Mouse (Mus musculus) heart, adult 11 months (tissue): Measurements from ENCODE around the gene Fosl2.
A peak's percentile ranks its signal among the peaks of the same experiment; 100 is the strongest.

Experiments used
- DNase-seq: peaks from one replicate; pipeline ENCODE4 v3.0.0; 2022

The Fosl2 gene

GRCm38 (mm10) chr5:32135336-32136206 lies at the start of gene Fosl2:
TSS of gene Fosl2 (plus strand) at chr5:32135801.
- peak; percentile 100 for DNase-seq

GRCm38 (mm10) chr5:32085971-32086370 lies 49.6 kb upstream of the Fosl2 start:
- peak; percentile 91 for DNase-seq

GRCm38 (mm10) chr5:32086526-32087090 lies 49.0 kb upstream of the Fosl2 start:
- DNase-seq = peak; percentile 90

GRCm38 (mm10) chr5:32089481-32089880 lies 46.1 kb upstream of the Fosl2 start:
- peak; percentile 90 for DNase-seq

GRCm38 (mm10) chr5:32092281-32092680 lies 43.3 kb upstream of the Fosl2 start:
- no peak for DNase-seq

DNA sequence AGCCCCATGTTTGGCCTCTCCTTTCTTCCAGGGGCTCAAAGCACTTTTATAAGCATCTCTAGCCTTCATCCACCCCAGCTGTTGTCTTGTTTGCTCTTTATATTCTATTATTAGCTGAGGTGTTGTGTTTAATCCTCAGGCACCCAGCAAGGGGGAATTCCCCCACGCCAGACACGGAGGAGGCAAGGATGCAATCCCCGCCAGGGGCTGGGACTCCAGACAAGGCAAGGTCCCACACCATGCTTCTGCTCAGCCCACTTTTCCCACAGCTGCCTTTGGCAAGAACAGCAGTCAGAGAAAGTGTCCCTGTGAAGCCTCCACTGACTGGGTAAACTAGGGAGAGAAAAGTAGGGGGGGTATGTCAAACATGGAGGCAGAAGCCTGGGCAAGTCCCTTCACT lies 36.9 kb upstream of the Fosl2 start:
- peak; percentile 86 for DNase-seq

- peak; percentile 98 for DNase-seq
These were observed 33.1 kb upstream of the Fosl2 start for GRCm38 (mm10) chr5:32102484-32102883.

GRCm38 (mm10) chr5:32102971-32103431 lies 32.6 kb upstream of the Fosl2 start:
- peak; percentile 98 for DNase-seq

DNA sequence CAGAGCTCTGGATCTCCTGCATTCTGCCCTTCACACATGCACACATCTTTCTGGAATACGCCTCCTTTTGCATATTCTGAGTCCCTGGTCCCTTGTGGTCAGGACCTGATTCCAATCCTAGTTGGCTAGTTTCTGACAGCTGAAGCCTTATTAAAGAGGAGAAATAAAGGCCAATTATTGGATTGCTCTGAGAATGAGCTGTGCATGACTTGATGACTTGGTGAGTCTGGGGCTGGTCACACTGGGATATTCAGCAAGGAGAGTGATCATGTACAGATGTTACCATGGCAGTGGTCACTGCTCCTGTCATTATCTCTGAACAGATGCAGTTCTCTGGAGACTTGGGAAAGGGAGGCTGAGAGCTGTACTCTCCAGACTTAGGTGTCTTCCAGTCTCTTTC lies 32.1 kb upstream of the Fosl2 start:
- DNase-seq = peak; percentile 91

DNA sequence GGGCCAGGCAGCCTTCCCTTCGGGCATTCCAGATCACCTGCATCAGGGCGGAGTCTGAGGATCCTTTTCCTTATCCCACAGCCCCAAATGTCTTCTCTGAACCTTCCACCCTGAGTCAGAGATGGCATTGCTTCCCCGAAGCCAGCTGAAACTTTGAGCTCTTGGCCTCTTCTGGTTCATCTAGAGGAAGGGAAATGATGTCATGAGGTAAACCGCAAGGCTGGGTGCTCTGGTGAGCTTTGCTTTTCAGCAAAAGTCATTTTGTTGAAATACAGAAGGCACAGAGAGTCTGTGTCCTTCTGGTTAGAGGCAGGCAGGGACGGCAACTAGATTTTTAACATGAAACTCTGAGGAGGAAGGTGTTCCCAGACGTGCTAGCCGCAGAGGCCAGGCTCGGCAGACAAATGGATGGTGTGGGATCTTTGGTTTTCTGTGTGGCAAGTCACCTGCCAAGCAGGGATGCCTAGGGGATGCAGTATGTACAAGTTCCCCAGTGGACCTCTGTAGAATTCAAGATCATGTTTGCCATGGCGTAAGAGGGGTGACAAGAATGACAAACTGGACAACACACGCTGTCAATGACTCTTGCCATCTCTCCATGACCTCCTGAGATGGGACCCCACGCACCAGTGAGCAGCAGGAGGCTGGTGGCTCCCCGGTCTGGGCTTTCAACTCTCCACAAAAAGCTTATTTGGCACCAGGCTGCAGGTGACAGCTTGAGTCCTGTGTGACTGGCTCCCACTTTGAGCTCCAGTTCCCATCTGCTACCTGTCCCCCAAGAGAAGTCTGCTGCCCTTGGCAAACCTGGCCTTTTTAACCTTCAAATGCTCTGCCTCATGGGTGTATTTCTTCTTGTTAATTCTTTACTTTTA lies 31.2 kb upstream of the Fosl2 start:
- no peak for DNase-seq

DNA sequence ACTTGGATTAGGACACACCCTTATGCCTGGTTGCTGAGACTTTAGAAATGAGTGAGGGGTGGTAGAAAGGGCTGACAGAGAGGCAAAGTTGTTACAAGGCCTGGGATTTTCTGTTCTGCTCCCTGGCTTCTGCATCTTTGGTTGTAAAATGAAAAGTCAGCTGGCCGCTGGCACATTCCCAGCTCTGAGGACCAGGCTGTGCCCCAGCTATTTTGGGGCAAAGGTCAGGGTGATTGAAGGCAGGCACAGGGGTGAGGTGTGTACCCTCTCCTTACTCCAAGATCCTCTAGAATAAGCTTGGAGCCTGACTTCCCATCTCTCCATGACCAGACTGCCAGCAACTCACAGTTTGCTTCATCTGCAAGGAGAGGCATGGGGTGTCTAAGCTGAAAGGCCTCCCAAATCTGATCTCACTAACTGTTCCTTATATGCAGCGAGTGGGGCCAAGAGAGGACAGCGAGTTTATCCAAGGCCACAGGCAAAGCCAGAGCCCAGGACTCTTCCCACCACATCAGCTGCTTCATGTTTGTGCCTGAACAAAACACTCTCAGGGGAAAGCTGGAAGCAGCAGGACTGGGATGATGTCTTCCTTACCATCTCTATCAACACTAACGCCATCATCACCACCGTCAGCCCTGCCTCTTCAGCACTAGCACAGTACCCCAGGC lies 29.0 kb upstream of the Fosl2 start:
- peak; percentile 97 for DNase-seq

GRCm38 (mm10) chr5:32110651-32111050 lies 24.9 kb upstream of the Fosl2 start:
- DNase-seq = no peak

GRCm38 (mm10) chr5:32112206-32112916 lies 23.2 kb upstream of the Fosl2 start:
- peak; percentile 96 for DNase-seq

- no peak for DNase-seq
These were observed 14.7 kb upstream of the Fosl2 start for GRCm38 (mm10) chr5:32120901-32121376.

DNA sequence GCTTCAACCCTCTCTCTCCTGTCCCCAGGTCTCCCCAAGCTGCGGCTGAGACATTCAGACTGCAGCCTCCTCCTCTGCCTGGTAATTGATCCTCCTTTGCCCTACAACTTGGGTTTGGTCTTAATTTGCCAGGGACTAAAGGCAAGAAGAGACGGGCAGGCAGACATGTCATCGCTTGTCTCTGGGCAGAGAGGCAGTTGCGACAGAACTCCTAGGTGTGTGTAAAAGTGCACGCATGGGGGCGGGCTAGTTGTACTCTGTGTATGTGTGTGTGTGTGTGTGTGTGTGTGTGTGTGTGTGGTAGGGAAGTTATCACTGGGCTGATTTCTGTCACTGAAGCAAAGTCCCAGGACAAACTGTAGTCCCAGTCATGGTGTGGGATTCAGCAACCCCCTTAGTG lies 13.7 kb upstream of the Fosl2 start:
- DNase-seq = no peak

- DNase-seq = no peak
These were observed 13.2 kb upstream of the Fosl2 start for GRCm38 (mm10) chr5:32122363-32122762.

- DNase-seq = no peak
These were observed 10.6 kb upstream of the Fosl2 start for GRCm38 (mm10) chr5:32124957-32125356.

- no peak for DNase-seq
These were observed 8.4 kb upstream of the Fosl2 start for GRCm38 (mm10) chr5:32127226-32127625.

DNA sequence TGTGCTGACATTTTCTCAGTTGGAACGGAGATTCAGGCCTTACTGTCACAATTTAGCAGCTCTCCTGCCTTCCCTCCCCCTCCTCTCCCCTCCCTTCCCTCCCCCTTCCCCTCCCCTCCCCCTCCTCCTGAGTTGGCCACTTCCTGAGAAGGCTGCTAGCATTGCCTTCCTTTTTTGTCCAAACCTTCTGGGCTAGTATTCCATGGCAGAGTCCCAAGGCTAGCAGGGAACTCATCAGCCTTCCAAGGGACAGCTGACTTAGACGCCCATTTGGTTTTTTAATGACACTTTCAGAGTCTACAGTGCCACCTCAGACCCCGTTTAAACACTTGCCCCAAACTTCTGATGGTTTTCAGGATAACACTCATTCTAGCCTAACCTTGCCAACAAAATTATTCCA lies 7.7 kb upstream of the Fosl2 start:
- no peak for DNase-seq

- DNase-seq = peak; percentile 98
These were observed 2.6 kb upstream of the Fosl2 start for GRCm38 (mm10) chr5:32132971-32133501.

DNA sequence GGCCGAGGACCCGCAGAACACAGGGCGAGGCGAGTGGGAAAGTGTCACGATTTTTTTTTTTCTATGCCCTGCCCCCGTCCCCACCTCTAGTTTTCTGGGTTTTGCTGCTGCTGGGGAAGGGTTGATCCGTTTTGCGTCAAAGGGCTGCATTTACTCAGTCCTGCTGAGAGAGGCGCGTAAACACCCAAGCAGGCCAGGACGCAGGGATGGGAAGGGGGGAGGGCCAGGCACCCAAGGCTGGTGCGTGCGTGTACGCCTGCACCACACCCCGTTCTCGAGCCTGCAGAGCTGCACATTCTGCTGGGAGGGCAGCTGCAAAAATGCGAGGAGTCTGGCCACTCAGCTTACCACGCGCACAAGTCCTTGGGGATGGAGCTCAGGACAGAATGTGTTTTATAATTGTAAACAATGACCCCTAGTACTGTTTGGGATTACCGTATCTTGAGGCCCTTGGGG lies 2.0 kb upstream of the Fosl2 start:
- peak; percentile 100 for DNase-seq
